Mouse (Mus musculus) stomach, embryonic 16.5 days (tissue): Measurements from ENCODE around the gene Pmvk. TPM values are rescaled to one million over a fixed set of nuclear protein-coding genes. Genes with fewer than 3 reads are reported as not detected.
A peak's percentile ranks its signal among the peaks of the same experiment; 100 is the strongest.

ENCODE experiments used
- ATAC-seq: fragments of 200-750 bp; cut with Nextera tagmentation; 2 replicates; pipeline ENCODE4 v1.8.0; 2017; ENCODE audit warnings: moderate number of reproducible peaks, moderate TSS enrichment; ENCODE audit not compliant: insufficient read depth, low FRiP score
- H3K27ac ChIP-seq: fragments of 300-500 bp; sonication (generic); 2 replicates; pipeline ENCODE4 v1.5.1; 2014; ENCODE audit warnings: low read length
- H3K27me3 ChIP-seq: fragments of 300-500 bp; sonication (generic); 2 replicates; pipeline ENCODE4 v1.6.1; 2014; ENCODE audit warnings: low read length, control low read depth, mixed read lengths; ENCODE audit not compliant: control insufficient read depth, insufficient read depth
- H3K36me3 ChIP-seq: fragments of 300-500 bp; sonication (generic); 2 replicates; pipeline ENCODE4 v1.6.1; 2014; ENCODE audit warnings: low read length; ENCODE audit not compliant: control insufficient read depth, insufficient read depth
- H3K4me1 ChIP-seq: fragments of 300-500 bp; sonication (generic); 2 replicates; pipeline ENCODE4 v1.6.1; 2014; ENCODE audit warnings: low read length, control low read depth, mixed read lengths; ENCODE audit not compliant: control insufficient read depth, insufficient read depth
- H3K4me2 ChIP-seq: fragments of 300-500 bp; sonication (generic); 2 replicates; pipeline ENCODE4 v1.6.1; 2014; ENCODE audit warnings: low read depth, low read length, mixed read lengths
- H3K4me3 ChIP-seq: fragments of 300-500 bp; sonication (generic); replicated peaks from 2 replicates; pipeline ENCODE4 v1.5.1; 2014; ENCODE audit warnings: mild to moderate bottlenecking, low read length
- H3K9ac ChIP-seq: fragments of 300-500 bp; sonication (generic); 2 replicates; pipeline ENCODE4 v1.6.1; 2014; ENCODE audit warnings: low read length
- H3K9me3 ChIP-seq: fragments of 300-500 bp; sonication (generic); replicated peaks from 2 replicates; pipeline ENCODE4 v1.6.1; 2016; ENCODE audit warnings: low read length, control low read depth; ENCODE audit not compliant: control insufficient read depth
- WGBS: fragments of 180-500 bp; shearing (Covaris S2); extraction: QIAGEN DNeasy Blood & Tissue Kit; methylation state at CpG from one replicate; pipeline ENCODE4 v1.1.7; 2014; 5-methylcytosine and 5-hydroxymethylcytosine counted together
- polyA plus RNA-seq: library from polyadenylated mRNA; unstranded; fragments of >200 nt; fragmentation: Nextera tagmentation; extraction: Ambion mirVana; gene quantifications from 2 replicates; pipeline ENCODE4 v1.2.1, GENCODE M21; 2015

The Pmvk gene
- polyA plus RNA-seq, 1 experiment from 2014 or later: 56.0 TPM

GRCm38 (mm10) chr3:89482249-89482648, 27.9 kb downstream of the Pmvk start:
- Histone ChIP-seq H3K27ac (no peak overlapping the region), H3K9ac (no peak overlapping the region), H3K27me3 (no peaks in the 10 kb centered on the region), H3K36me3 (no peaks in the 10 kb centered on the region), H3K4me2 (no peak overlapping the region), H3K9me3 (no peaks in the 10 kb centered on the region), H3K4me3 (no peak overlapping the region), H3K4me1 (peaks cover 3% of the 10 kb centered on the region; the same call in 1 of the 2 replicates)
- no peak for ATAC-seq
- WGBS: 76% methylated on average over 5 of the region's 5 CpGs

GRCm38 (mm10) chr3:89484766-89485524, 30.6 kb downstream of the Pmvk start:
- H3K4me3 ChIP-seq: peak overlapping the region; percentile 19; the same call in 1 of the 2 replicates
- peak overlapping the region; percentile 50 for H3K4me2 ChIP-seq
- peaks cover 5% of the 10 kb centered on the region; the same call in 1 of the 2 replicates for H3K4me1 ChIP-seq
- H3K27me3 ChIP-seq: no peaks in the 10 kb centered on the region
- 15% methylated on average over 24 of the region's 24 CpGs for WGBS
- ATAC-seq: peak; percentile 91; the same call in 1 of the 2 replicates
- no peaks in the 10 kb centered on the region for H3K9me3 ChIP-seq
- no peak overlapping the region for H3K27ac ChIP-seq
- H3K36me3 ChIP-seq: no peaks in the 10 kb centered on the region
- peak overlapping the region; percentile 56; the same call in 1 of the 2 replicates for H3K9ac ChIP-seq

- no peaks in the 10 kb centered on the region for H3K9me3 ChIP-seq
- no peak for ATAC-seq
- 82% methylated on average over 8 of the region's 8 CpGs for WGBS
- no peak overlapping the region for H3K4me2 ChIP-seq
- H3K27me3 ChIP-seq: no peaks in the 10 kb centered on the region
- no peak overlapping the region for H3K9ac ChIP-seq
- no peak overlapping the region for H3K4me3 ChIP-seq
- no peak overlapping the region for H3K27ac ChIP-seq
- H3K4me1 ChIP-seq: peaks cover 5% of the 10 kb centered on the region; the same call in 1 of the 2 replicates
- H3K36me3 ChIP-seq: no peaks in the 10 kb centered on the region
Observed at GRCm38 (mm10) chr3:89486111-89486510, 31.8 kb downstream of the Pmvk start.

GRCm38 (mm10) chr3:89486916-89487702, 32.8 kb downstream of the Pmvk start:
- Histone ChIP-seq H3K4me3 (no peak overlapping the region), H3K9ac (peak overlapping the region; percentile 39; the same call in 1 of the 2 replicates), H3K9me3 (no peaks in the 10 kb centered on the region), H3K4me2 (no peak overlapping the region), H3K36me3 (no peaks in the 10 kb centered on the region), H3K27ac (no peak overlapping the region), H3K27me3 (no peaks in the 10 kb centered on the region), H3K4me1 (peaks cover 5% of the 10 kb centered on the region; the same call in 1 of the 2 replicates)
- 63% methylated on average over 20 of the region's 20 CpGs for WGBS
- ATAC-seq: no peak

GRCm38 (mm10) chr3:89490790-89491189, 36.4 kb downstream of the Pmvk start:
- Histone ChIP-seq H3K4me2 (no peak overlapping the region), H3K4me3 (no peak overlapping the region), H3K36me3 (no peaks in the 10 kb centered on the region), H3K9ac (no peak overlapping the region), H3K4me1 (peaks cover 5% of the 10 kb centered on the region; the same call in 1 of the 2 replicates), H3K27me3 (no peaks in the 10 kb centered on the region), H3K27ac (no peak overlapping the region), H3K9me3 (no peaks in the 10 kb centered on the region)
- WGBS: 85% methylated on average over 3 of the region's 3 CpGs
- no peak for ATAC-seq

GRCm38 (mm10) chr3:89491559-89491958, 37.2 kb downstream of the Pmvk start:
- WGBS: 84% methylated on average over 5 of the region's 5 CpGs
- no peak overlapping the region for H3K9ac ChIP-seq
- no peaks in the 10 kb centered on the region for H3K36me3 ChIP-seq
- H3K4me3 ChIP-seq: no peak overlapping the region
- ATAC-seq: no peak
- no peak overlapping the region for H3K27ac ChIP-seq
- H3K27me3 ChIP-seq: no peaks in the 10 kb centered on the region
- no peaks in the 10 kb centered on the region for H3K9me3 ChIP-seq
- H3K4me1 ChIP-seq: peaks cover 5% of the 10 kb centered on the region; the same call in 1 of the 2 replicates
- no peak overlapping the region for H3K4me2 ChIP-seq

GRCm38 (mm10) chr3:89492701-89493151, 38.4 kb downstream of the Pmvk start:
- Histone ChIP-seq H3K9ac (no peak overlapping the region), H3K4me2 (no peak overlapping the region), H3K4me3 (no peak overlapping the region), H3K9me3 (no peaks in the 10 kb centered on the region), H3K36me3 (no peaks in the 10 kb centered on the region), H3K27me3 (no peaks in the 10 kb centered on the region), H3K27ac (no peak overlapping the region), H3K4me1 (0 out of 2 replicates have a peak, but pooled peaks cover under 1% of the 10 kb centered on the region)
- WGBS: 24% methylated on average over 8 of the region's 8 CpGs
- ATAC-seq: no peak

- no peak overlapping the region for H3K4me3 ChIP-seq
- no peaks in the 10 kb centered on the region for H3K9me3 ChIP-seq
- H3K9ac ChIP-seq: no peak overlapping the region
- H3K4me2 ChIP-seq: no peak overlapping the region
- H3K27me3 ChIP-seq: no peaks in the 10 kb centered on the region
- no peak overlapping the region for H3K27ac ChIP-seq
- H3K4me1 ChIP-seq: no peaks in the 10 kb centered on the region
- ATAC-seq: no peak
- H3K36me3 ChIP-seq: no peaks in the 10 kb centered on the region
- WGBS: 84% methylated on average over 5 of the region's 5 CpGs
Observed at GRCm38 (mm10) chr3:89494630-89495029, 40.3 kb downstream of the Pmvk start.

- no peak overlapping the region for H3K4me2 ChIP-seq
- H3K4me1 ChIP-seq: no peaks in the 10 kb centered on the region
- ATAC-seq: no peak
- H3K4me3 ChIP-seq: no peak overlapping the region
- H3K27me3 ChIP-seq: no peaks in the 10 kb centered on the region
- 64% methylated on average over 3 of the region's 3 CpGs for WGBS
- H3K27ac ChIP-seq: no peak overlapping the region
- H3K36me3 ChIP-seq: no peaks in the 10 kb centered on the region
- no peaks in the 10 kb centered on the region for H3K9me3 ChIP-seq
- H3K9ac ChIP-seq: no peak overlapping the region
Observed at GRCm38 (mm10) chr3:89496366-89496765, 42.0 kb downstream of the Pmvk start.
